Mouse (Mus musculus): ENCODE data around the gene Shisal1.
A peak's percentile ranks its signal among the peaks of the same experiment; 100 is the strongest.

Gene Shisal1

GRCm38 (mm10) chr15:84366574-84366989 is 80.3 kb downstream of the Shisal1 start:
- DNase-seq: no peak

- DNase-seq: no peak
Measured at GRCm38 (mm10) chr15:84365675-84366381, 81.1 kb downstream of the Shisal1 start.

GRCm38 (mm10) chr15:84364746-84365145 is 82.2 kb downstream of the Shisal1 start:
- no peak for DNase-seq

- no peak for DNase-seq
Measured at GRCm38 (mm10) chr15:84355081-84355480, 91.8 kb downstream of the Shisal1 start.

- DNase-seq: no peak
Measured at GRCm38 (mm10) chr15:84351915-84352844, 94.7 kb downstream of the Shisal1 start.

- DNase-seq: peak; percentile 9
Measured at GRCm38 (mm10) chr15:84351342-84351741, 95.6 kb downstream of the Shisal1 start.

- peak; percentile 4 for DNase-seq
Measured at GRCm38 (mm10) chr15:84349915-84350738, 96.8 kb downstream of the Shisal1 start.

- DNase-seq: no peak
Measured at GRCm38 (mm10) chr15:84348769-84349168, 98.1 kb downstream of the Shisal1 start.

- DNase-seq: no peak
Measured at GRCm38 (mm10) chr15:84340926-84341325, 106.0 kb downstream of the Shisal1 start.

- DNase-seq: no peak
Measured at GRCm38 (mm10) chr15:84337599-84337998, 109.3 kb downstream of the Shisal1 start.

- DNase-seq: no peak
Measured at GRCm38 (mm10) chr15:84336281-84336817, 110.5 kb downstream of the Shisal1 start.

- no peak for DNase-seq
Measured at GRCm38 (mm10) chr15:84331066-84331612, 115.8 kb downstream of the Shisal1 start.

GRCm38 (mm10) chr15:84329940-84330339 is 117.0 kb downstream of the Shisal1 start:
- DNase-seq: no peak

Data from lung, postnatal 36 days (tissue).